Mouse (Mus musculus) right cerebral cortex, adult 18-20 months (tissue): ENCODE measurements at regions not wholly inside any gene's neighbourhood (a gene's known extent, or its start where the extent isn't known, plus 50 kb on each side); places are given as distances from the start of the nearest gene placed in this dataset.
"Not testable (repeated sequence)": the region's sequence is repeated elsewhere in the genome, so short reads cannot be mapped to it uniquely, and the experiment has no call there.

Source experiments
- DNase-seq: peaks from one replicate; pipeline ENCODE4 v3.0.0; 2022; ENCODE audit warnings: mixed read lengths

DNA sequence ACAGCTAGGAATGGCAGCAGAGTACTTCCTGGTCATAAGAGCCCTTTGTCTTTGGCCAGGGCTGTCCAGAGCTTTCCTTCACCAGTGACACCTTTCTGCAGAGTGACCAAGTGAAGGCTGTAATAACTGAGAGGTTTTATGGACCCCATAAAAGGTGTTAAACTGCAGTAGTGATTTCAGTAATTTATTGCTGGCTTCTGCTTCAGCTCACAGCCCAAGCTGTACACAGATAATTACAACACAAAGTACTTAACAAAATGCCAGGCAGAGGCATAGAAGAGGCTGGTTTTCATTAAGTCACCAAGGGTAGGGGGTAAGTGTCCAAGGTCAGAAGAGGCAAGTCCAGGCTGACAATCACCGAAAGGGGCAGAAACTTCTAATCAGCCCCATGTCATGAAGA is 83.8 kb downstream of the Eif4e start:
- DNase-seq = no peak

DNA sequence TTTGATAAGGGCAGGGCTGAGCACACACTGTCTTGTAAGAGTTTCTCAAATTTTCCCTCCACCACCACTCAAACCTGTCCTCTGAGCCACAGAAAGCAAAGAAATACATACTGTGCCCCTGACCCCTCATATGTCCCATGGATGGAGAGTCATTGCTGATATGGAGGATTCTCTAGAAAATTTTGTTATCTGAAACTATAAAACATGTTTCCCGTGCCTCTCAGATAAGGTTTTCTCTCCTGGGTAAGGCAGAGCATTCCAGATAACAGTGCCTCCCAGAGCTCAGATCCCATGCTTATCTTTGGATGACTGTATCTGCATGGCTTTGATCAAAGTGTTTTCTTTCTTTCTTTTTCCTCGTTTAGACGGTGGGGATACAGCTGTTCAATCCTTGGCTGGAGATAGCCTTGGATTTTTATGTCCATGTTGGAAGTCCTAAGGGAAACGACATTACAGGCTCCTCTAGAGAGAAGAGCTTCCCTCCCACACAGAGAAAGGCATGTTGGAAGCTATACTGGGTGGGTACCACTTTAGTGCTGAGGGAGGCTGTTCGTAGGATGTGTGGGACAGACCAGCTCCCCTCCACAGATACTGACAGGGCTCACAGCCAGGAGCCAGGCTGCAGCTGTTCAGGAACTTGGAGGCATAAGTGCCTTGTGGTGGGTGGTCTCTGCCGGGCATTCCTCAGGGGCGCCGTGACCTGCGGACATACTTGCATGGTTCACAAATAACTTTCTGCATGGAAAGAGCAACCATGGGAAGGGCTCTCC is 87.1 kb downstream of the Eif4e start:
- DNase-seq = peak; percentile 35

DNA sequence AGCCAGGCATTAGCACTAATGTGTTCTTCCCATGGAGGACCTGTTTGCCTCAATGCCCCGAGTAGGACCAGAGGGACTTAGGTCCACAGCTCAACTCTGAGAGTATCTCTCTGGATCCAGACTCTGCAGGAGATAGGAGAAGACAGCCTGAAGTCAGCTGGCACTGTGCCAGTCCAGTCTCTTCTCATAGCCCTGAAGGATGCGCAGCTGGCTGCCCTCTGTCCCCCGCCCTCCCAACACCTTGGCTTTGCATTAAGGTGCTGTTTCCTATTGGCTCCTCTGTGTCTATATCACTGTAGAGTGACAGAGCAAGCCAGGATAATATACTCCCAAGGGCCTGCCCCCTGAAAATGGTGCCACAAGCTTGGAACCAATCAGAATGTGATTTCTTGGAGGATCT is 87.7 kb downstream of the Eif4e start:
- DNase-seq = no peak

- no peak for DNase-seq
These were observed 88.9 kb downstream of the Eif4e start for GRCm38 (mm10) chr3:138614899-138615298.

DNA sequence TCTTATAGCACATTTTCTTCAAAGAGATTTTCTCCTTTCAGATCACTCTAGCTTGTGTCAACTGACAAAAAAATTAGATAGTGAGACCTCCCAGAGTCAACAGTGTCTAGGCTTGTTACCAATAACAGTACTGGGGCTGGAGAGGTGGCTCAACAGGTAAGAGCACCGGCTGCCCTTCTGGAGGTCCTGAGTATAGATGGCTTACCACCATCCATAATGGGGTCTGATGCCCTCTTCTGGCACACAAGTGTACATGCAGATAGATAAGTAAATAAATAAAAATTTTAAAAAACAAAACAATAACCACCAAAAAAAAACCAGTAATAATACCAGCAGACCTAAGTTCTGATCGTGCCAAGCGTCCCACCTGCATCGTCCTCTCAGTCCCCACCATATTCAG is 94.3 kb downstream of the Eif4e start:
- no peak for DNase-seq

GRCm38 (mm10) chr3:138624128-138624527 is 98.1 kb downstream of the Eif4e start:
- DNase-seq = no peak

DNA sequence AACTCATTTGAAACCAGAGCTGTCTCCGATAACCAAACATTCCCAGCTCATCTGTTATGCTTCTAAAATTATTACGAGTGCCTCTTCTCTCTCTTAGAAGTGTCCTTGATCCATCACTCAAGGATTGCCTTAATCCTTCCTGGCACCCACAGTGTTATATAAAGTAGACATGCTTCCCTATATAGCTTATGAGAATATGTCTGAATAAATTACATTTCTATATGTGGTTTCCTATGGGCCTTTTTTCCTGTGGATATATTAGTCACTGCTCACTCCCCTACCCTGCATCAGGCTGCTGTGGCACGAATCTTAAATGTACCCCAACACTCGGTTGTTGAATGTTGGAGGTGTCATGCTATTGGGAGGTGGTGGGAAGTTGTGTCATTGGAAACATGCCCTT is 100.3 kb downstream of the Eif4e start:
- peak; percentile 32 for DNase-seq

GRCm38 (mm10) chr3:138630231-138630630 is 104.3 kb downstream of the Eif4e start:
- no peak for DNase-seq

DNA sequence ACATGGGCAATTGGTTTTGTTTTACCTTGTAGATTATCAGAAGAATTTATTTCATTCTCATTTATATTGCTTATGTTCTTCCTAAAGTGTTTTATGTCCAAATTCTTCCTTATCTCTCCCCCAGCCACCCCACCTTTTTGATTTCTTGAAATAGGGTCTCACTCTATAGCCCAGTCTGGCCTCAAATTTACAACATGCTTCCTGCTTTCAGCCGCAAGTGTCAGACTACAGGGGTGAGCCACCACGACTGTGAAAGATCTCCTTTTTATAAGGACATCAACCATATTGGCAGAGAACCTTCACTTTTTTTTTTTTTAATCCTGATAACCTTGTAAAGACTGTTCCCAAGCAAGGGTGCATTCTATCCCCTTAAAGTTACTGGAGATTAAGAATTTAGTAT is 106.1 kb downstream of the Eif4e start:
- DNase-seq = no peak

GRCm38 (mm10) chr3:138642026-138642425 is 100.0 kb upstream of the Tspan5 start:
- no peak for DNase-seq

DNA sequence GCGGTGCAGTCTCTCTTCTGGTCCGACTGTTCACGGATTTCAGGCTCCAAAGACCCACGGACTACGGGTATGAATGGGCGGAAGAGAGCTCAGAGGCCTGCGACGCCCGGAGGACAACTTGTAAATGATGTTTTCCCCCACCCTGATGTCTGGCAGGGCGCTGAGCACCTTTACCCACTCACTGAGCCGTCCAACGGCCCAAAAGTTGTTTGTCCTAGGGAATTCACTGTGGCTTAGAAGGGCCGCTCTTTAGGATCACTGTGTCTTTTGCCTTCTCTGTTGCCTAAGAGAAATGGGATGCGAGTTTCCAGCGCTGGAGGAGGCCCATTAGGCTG is 98.1 kb upstream of the Tspan5 start:
- DNase-seq = no peak

DNA sequence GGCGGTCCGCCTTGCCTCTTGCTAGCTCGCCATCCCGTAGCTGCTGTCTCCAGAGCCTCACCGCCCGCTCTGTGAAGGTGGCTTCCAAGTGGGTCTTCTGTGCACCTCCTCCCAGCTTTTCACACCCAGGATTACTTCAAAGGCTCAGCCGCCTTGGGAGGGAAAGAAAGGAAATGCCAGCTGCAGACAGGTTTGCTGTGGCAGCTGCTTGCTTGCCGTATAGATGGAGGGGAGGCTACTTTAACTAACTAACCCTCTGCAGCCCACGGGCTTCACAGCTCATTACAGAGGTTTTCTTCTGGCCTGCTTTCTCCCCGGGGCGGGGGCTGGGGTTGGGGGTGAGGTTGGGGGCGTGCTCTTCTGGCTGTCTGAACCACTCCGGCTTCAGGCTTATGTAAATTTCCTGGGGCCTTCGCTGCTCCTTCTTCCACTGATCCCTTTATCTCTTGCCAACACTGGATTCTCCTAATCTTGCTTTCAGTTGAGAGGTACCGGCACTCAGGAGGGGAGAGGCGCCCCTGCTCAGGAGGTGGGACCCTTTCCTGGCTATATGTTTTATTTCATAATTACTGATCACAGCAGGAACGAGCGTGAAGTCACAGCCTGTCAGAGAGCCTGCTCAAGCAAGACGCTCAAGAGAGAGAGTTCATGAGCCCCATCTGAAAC is 97.6 kb upstream of the Tspan5 start:
- DNase-seq = peak; percentile 39

DNA sequence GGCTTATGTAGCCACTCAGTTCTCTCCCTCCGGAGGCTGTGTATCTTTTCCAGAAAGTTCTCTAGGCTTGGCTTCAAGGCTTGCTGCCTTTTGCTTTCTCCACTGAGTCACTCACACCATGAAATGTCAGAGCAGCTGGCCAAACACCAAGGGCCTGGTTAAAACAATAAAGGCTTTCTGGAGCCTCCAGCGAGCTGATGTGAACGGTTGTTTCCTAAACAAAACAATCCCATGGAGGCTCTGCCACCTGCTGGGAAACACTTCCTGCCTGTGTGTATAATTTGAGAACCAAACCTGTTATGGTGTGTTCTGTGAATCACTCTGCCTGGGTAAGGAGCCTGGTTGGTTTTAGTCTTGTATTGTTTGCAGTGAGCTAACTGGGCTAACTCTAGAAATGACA is 96.7 kb upstream of the Tspan5 start:
- peak; percentile 55 for DNase-seq

- DNase-seq = no peak
These were observed 92.3 kb upstream of the Tspan5 start for GRCm38 (mm10) chr3:138649699-138650098.

DNA sequence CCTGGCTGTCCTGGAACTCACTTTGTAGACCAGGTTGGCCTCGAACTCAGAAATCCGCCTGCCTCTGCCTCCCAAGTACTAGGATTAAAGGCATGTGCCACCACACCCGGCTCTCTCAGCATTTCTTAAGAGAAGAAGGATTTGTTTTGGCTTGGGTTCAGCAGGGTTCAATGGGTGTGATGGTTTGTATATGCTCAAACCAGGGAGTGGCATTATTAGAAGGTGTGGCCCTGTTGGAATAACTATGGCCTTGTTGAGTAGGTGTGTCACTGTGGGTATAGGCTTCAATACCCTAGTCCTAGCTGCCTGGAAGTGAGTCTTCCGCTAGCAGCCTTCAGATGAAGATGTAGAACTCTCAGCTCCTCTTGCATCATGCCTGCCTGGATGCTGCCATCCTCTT is 91.3 kb upstream of the Tspan5 start:
- not testable (repeated sequence) for DNase-seq

- DNase-seq = no peak
These were observed 90.4 kb upstream of the Tspan5 start for GRCm38 (mm10) chr3:138651361-138652205.

- no peak for DNase-seq
These were observed 89.8 kb upstream of the Tspan5 start for GRCm38 (mm10) chr3:138652206-138652605.

DNA sequence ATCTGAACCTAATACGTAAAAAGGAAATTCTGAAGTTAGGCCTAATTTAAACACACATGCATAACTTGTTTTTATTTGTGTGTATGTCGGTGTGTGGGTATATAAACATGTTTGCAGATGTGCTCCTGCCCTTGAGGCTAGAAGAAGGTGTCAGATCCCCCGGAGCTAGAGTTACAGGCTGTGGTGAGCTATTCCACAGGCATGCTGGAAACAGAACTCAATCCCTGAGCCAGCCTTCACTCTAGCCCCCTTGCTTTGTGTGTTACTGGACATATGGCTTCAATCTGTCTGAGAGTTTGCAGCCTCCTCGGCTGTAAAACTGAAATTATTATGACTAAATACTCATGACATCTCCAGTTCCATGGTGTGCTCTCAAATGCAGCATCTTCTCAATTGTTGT is 89.3 kb upstream of the Tspan5 start:
- no peak for DNase-seq

DNA sequence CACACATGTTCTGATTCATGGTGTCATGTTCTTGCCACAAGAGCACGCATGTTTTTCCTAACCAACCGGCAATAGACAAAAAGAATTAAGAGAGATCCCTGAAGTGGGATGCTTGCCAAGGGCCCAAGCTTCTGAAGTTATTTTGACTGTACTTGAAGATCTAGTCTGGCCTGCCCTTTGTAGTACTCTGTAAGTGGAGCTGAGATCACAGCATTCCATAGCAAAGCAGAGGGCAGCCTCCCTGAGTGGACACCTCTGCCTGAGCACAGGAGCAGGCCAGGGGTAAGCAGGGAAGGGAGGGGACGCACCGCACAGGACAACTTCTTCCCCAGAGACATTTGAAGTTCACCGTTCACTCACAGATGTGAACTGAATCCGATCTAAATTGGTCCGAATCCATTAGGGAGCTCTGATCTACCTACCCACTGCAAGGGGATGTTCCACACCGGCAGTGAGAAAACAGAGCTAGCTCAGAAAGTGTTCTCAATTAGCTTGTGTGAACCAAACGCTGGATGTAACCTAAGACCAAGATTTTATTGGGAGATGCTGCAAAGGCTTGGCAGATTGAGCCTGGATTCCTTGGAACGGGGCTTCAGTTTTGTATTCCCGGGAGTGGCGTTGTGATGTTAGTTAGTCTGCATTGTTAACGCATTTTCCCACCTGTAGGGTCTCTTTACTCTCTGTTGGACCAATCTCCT is 88.3 kb upstream of the Tspan5 start:
- DNase-seq = no peak

- DNase-seq = no peak
These were observed 87.2 kb upstream of the Tspan5 start for GRCm38 (mm10) chr3:138654610-138655371.

DNA sequence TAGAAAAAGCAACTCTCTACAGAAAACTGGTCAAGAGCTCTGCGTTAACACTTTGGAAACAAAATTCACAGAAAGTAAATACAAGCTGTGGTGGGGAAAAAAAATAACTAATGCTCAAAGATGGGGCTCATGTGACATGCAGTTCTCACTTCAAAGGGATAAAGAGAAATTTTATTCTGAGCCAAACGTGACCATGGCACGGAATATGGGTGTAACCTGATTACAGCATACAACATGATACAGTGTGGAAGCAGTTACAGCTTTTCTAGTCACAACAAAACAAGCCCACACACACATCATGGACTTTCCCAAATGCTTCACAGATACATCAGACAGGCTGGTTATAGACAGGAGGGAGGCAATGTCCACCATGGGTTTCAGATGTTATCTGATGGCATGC is 86.5 kb upstream of the Tspan5 start:
- DNase-seq = no peak

- DNase-seq = no peak
These were observed 79.4 kb upstream of the Tspan5 start for GRCm38 (mm10) chr3:138662625-138663024.
